Mouse (Mus musculus): ENCODE measurements around the gene Col4a6. TPM values are rescaled to one million over a fixed set of nuclear protein-coding genes. Genes with fewer than 3 reads are reported as not detected.

Col4a6 gene
- polyA plus RNA-seq, 1 experiment from 2014 or later = 3.0 TPM

- peak; percentile 77 for DNase-seq
- Histone ChIP-seq H3K9me3 (ENCODE audit: control insufficient read depth, low read length) (no peaks in the 10 kb centered on the region), H3K4me1 (ENCODE audit: control insufficient read depth, insufficient read depth, low read length) (no peaks in the 10 kb centered on the region)
Measured at GRCm38 (mm10) chrX:141212802-141213201, 261.1 kb downstream of the Col4a6 start.

GRCm38 (mm10) chrX:141198993-141199392 is 274.9 kb downstream of the Col4a6 start:
- no peak for ATAC-seq (ENCODE audit: low FRiP score, low TSS enrichment)
- no peak for DNase-seq
- H3K4me2 ChIP-seq (ENCODE audit: low read length) = no peak overlapping the region
- peaks cover 17% of the 10 kb centered on the region for H3K27me3 ChIP-seq (ENCODE audit: control insufficient read depth, insufficient read depth, low read length)
- H3K9ac ChIP-seq (replicated peaks; ENCODE audit: low read length) = no peak overlapping the region
- no peak overlapping the region for H3K4me3 ChIP-seq (replicated peaks; ENCODE audit: low read depth, low read length)
- no peaks in the 10 kb centered on the region for H3K36me3 ChIP-seq (ENCODE audit: control insufficient read depth, insufficient read depth, low read length)
- H3K4me1 ChIP-seq (ENCODE audit: control insufficient read depth, insufficient read depth, low read length) = no peaks in the 10 kb centered on the region
- H3K27ac ChIP-seq (replicated peaks; ENCODE audit: low read depth, low read length) = no peak overlapping the region
- 79% methylated on average over 3 of the region's 3 CpGs for WGBS
- no peaks in the 10 kb centered on the region for H3K9me3 ChIP-seq (ENCODE audit: control insufficient read depth, low read length)

More at GRCm38 (mm10) chrX:141212802-141213201, 261.1 kb downstream of the Col4a6 start:
- whole genome bisulfite sequencing = 39% methylated on average over 5 of the region's 5 CpGs
- H3K27ac ChIP-seq (replicated peaks; ENCODE audit: low read depth, low read length) = no peak overlapping the region
- peaks cover 1% of the 10 kb centered on the region for H3K27me3 ChIP-seq (ENCODE audit: control insufficient read depth, insufficient read depth, low read length)
- no peak overlapping the region for H3K4me2 ChIP-seq (ENCODE audit: low read length)
- H3K36me3 ChIP-seq (ENCODE audit: control insufficient read depth, insufficient read depth, low read length) = no peaks in the 10 kb centered on the region
- no peak overlapping the region for H3K9ac ChIP-seq (replicated peaks; ENCODE audit: low read length)
- peak; percentile 40; the same call in 1 of the 2 replicates for ATAC-seq (ENCODE audit: low FRiP score, low TSS enrichment)
- H3K4me3 ChIP-seq (replicated peaks; ENCODE audit: low read depth, low read length) = no peak overlapping the region

DNA sequence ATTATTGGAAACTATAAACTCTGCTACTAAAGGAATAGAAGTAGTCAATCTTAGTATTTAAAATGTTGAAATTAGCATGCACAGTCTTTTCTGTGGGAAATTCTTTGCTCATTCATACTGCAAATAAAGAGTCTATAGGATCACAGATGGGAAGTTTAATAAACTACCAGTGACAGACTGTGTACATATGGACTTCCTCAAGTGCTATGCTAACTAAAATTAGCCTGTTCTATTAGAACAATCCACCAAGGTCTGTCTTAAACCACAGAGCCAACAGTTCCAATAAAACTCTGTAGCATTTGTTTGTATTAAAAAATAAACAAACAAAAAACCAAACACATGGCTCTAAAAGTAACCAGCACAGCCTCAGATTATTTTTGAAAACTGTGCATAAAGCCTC is 278.8 kb downstream of the Col4a6 start:
- H3K9ac ChIP-seq (replicated peaks; ENCODE audit: low read length) = no peak overlapping the region
- no peak overlapping the region for H3K4me3 ChIP-seq (replicated peaks; ENCODE audit: low read depth, low read length)
- ATAC-seq (ENCODE audit: low FRiP score, low TSS enrichment) (no peak), DNase-seq (no peak)
- peaks cover 27% of the 10 kb centered on the region for H3K27me3 ChIP-seq (ENCODE audit: control insufficient read depth, insufficient read depth, low read length)
- H3K4me2 ChIP-seq (ENCODE audit: low read length) = no peak overlapping the region
- no peaks in the 10 kb centered on the region for H3K36me3 ChIP-seq (ENCODE audit: control insufficient read depth, insufficient read depth, low read length)
- no peaks in the 10 kb centered on the region for H3K9me3 ChIP-seq (ENCODE audit: control insufficient read depth, low read length)
- no peaks in the 10 kb centered on the region for H3K4me1 ChIP-seq (ENCODE audit: control insufficient read depth, insufficient read depth, low read length)
- no peak overlapping the region for H3K27ac ChIP-seq (replicated peaks; ENCODE audit: low read depth, low read length)

GRCm38 (mm10) chrX:141175353-141175752 is 298.5 kb downstream of the Col4a6 start:
- WGBS = 39% methylated on average over 7 of the region's 7 CpGs

DNA sequence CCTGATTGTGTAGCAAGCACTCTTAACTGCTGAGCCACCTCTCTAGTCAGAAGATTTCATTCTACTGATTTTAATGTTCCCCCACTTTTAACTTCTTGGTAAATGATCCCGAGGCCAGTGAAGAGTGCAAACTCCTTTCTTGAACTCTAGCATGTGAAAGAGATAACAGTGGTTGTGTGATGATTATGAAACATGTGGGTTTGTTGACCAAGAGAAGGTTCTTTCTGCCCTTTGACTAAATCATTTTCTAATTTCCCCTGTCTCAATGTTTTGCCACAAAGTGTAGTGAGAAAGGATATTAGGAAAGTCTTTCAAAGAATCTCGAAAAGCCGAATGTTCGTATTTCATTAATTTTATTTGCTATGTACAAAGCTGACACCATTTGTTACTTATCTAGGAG is 308.8 kb downstream of the Col4a6 start:
- Histone ChIP-seq H3K27me3 (ENCODE audit: control insufficient read depth, insufficient read depth, low read length) (no peaks in the 10 kb centered on the region; the same call in 1 of the 2 replicates), H3K36me3 (ENCODE audit: control insufficient read depth, insufficient read depth, low read length) (no peaks in the 10 kb centered on the region), H3K9ac (replicated peaks; ENCODE audit: low read length) (no peak overlapping the region), H3K9me3 (ENCODE audit: control insufficient read depth, low read length) (no peaks in the 10 kb centered on the region), H3K4me2 (ENCODE audit: low read length) (no peak overlapping the region), H3K4me1 (ENCODE audit: control insufficient read depth, insufficient read depth, low read length) (no peaks in the 10 kb centered on the region), H3K27ac (replicated peaks; ENCODE audit: low read depth, low read length) (no peak overlapping the region), H3K4me3 (replicated peaks; ENCODE audit: low read depth, low read length) (no peak overlapping the region)
- DNase-seq = no peak
- ATAC-seq (ENCODE audit: low FRiP score, low TSS enrichment) = no peak
- 92% methylated on average over 4 of the region's 4 CpGs for WGBS

More at GRCm38 (mm10) chrX:141175353-141175752, 298.5 kb downstream of the Col4a6 start:
- no peak overlapping the region for H3K9ac ChIP-seq (replicated peaks; ENCODE audit: low read length)
- no peaks in the 10 kb centered on the region for H3K36me3 ChIP-seq (ENCODE audit: control insufficient read depth, insufficient read depth, low read length)
- no peak overlapping the region for H3K4me2 ChIP-seq (ENCODE audit: low read length)
- H3K4me3 ChIP-seq (replicated peaks; ENCODE audit: low read depth, low read length) = no peak overlapping the region
- ATAC-seq (ENCODE audit: low FRiP score, low TSS enrichment) (no peak), DNase-seq (peak; percentile 80)
- H3K27me3 ChIP-seq (ENCODE audit: control insufficient read depth, insufficient read depth, low read length) = no peaks in the 10 kb centered on the region
- H3K27ac ChIP-seq (replicated peaks; ENCODE audit: low read depth, low read length) = no peak overlapping the region
- no peaks in the 10 kb centered on the region for H3K4me1 ChIP-seq (ENCODE audit: control insufficient read depth, insufficient read depth, low read length)
- H3K9me3 ChIP-seq (ENCODE audit: control insufficient read depth, low read length) = no peaks in the 10 kb centered on the region

DNA sequence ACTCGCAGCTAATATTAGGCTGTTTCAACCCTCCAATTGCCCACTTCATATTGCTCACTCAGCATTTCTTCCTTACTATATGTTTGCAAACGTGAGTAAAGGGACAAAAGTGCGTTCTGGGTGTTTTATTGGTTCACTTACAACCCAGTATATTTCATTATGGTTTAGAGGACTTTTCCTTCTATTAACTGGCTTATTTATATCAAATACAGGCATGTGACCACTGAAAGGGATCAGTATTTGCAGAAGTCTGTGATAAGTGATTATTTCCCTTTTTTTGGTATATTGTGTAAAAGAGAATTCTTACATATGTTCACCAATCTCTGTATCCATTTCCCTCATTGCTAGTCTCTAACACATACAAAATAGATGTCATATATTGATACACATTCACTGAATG is 313.5 kb downstream of the Col4a6 start:
- no peaks in the 10 kb centered on the region for H3K27me3 ChIP-seq (ENCODE audit: control insufficient read depth, insufficient read depth, low read length)
- no peak overlapping the region for H3K9ac ChIP-seq (replicated peaks; ENCODE audit: low read length)
- H3K4me2 ChIP-seq (ENCODE audit: low read length) = no peak overlapping the region
- no peak overlapping the region for H3K4me3 ChIP-seq (replicated peaks; ENCODE audit: low read depth, low read length)
- 81% methylated on average over 3 of the region's 3 CpGs for WGBS
- no peak for ATAC-seq (ENCODE audit: low FRiP score, low TSS enrichment)
- no peaks in the 10 kb centered on the region for H3K9me3 ChIP-seq (ENCODE audit: control insufficient read depth, low read length)
- no peak overlapping the region for H3K27ac ChIP-seq (replicated peaks; ENCODE audit: low read depth, low read length)
- DNase-seq = no peak
- no peaks in the 10 kb centered on the region for H3K36me3 ChIP-seq (ENCODE audit: control insufficient read depth, insufficient read depth, low read length)
- H3K4me1 ChIP-seq (ENCODE audit: control insufficient read depth, insufficient read depth, low read length) = no peaks in the 10 kb centered on the region

DNA sequence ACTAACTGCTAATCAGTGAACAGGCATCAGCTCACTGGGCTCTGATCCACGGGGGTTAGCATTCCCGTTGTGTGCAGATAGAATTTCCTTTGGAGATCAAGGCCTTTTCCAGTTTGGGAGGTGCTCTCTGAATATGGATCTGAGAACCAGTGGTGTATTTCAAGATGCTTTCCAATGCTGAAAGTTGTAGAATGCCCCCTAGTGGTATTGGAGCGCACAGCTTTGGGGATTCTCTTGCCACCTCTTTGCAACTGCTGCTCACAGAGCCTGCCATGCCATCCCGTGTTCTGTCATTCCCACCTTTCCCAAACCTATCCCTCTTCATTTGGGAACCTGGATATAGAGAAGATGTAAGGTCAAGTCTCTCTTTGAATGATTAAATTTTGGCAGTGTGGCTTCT is 315.7 kb downstream of the Col4a6 start:
- Histone ChIP-seq H3K9me3 (ENCODE audit: control insufficient read depth, low read length) (no peaks in the 10 kb centered on the region), H3K36me3 (ENCODE audit: control insufficient read depth, insufficient read depth, low read length) (no peaks in the 10 kb centered on the region), H3K4me2 (ENCODE audit: low read length) (no peak overlapping the region), H3K4me1 (ENCODE audit: control insufficient read depth, insufficient read depth, low read length) (no peaks in the 10 kb centered on the region), H3K27ac (replicated peaks; ENCODE audit: low read depth, low read length) (no peak overlapping the region), H3K4me3 (replicated peaks; ENCODE audit: low read depth, low read length) (no peak overlapping the region), H3K27me3 (ENCODE audit: control insufficient read depth, insufficient read depth, low read length) (no peaks in the 10 kb centered on the region), H3K9ac (replicated peaks; ENCODE audit: low read length) (no peak overlapping the region)
- no peak for ATAC-seq (ENCODE audit: low FRiP score, low TSS enrichment)
- DNase-seq = peak; percentile 50
- WGBS = 44% methylated on average over 4 of the region's 4 CpGs

DNA sequence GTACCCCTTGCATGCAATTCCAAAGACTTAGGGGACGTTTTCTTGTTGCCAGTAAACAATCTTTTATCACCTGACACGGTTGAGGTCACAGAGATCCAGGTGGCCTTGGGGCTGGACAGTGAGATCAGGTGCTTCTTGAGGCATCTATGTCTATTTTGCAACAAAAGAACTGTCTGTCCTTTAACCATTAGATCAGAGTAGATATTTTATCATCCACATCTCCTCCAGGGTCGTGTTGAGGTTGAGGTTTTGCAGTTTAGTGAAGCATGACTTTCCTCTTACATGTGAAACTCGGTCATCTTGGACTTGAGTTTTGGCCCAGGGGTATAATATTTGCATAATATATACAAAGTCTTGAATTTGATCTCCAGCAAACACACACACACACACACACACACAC is 316.2 kb downstream of the Col4a6 start:
- Histone ChIP-seq H3K9ac (replicated peaks; ENCODE audit: low read length) (no peak overlapping the region), H3K4me3 (replicated peaks; ENCODE audit: low read depth, low read length) (no peak overlapping the region), H3K36me3 (ENCODE audit: control insufficient read depth, insufficient read depth, low read length) (no peaks in the 10 kb centered on the region), H3K9me3 (ENCODE audit: control insufficient read depth, low read length) (no peaks in the 10 kb centered on the region), H3K4me1 (ENCODE audit: control insufficient read depth, insufficient read depth, low read length) (no peaks in the 10 kb centered on the region), H3K27ac (replicated peaks; ENCODE audit: low read depth, low read length) (no peak overlapping the region), H3K4me2 (ENCODE audit: low read length) (no peak overlapping the region), H3K27me3 (ENCODE audit: control insufficient read depth, insufficient read depth, low read length) (no peaks in the 10 kb centered on the region)
- ATAC-seq (ENCODE audit: low FRiP score, low TSS enrichment) (no peak), DNase-seq (no peak)
- WGBS = 59% methylated on average over 4 of the region's 4 CpGs

DNA sequence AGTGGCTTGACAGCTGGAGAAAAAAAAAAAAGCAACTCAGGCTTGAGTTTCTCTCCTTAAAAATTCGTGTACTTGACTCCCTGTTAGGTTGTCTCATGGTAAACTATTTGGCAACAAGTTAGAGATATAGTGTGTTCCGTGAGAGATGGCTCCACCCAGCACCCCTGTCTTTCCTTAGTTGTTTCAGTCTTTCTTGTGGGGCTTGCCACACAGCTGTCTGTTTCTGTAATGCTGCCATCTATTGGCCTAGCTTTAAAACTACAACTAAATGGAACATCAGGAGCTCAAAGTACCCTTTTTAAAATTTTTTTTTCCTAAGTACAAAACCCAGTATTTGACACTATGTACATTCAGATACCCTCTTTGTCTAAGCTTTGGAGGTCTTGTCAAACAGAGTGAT is 317.2 kb downstream of the Col4a6 start:
- Histone ChIP-seq H3K4me2 (ENCODE audit: low read length) (no peak overlapping the region), H3K4me3 (replicated peaks; ENCODE audit: low read depth, low read length) (no peak overlapping the region), H3K27me3 (ENCODE audit: control insufficient read depth, insufficient read depth, low read length) (no peaks in the 10 kb centered on the region), H3K9ac (replicated peaks; ENCODE audit: low read length) (no peak overlapping the region), H3K9me3 (ENCODE audit: control insufficient read depth, low read length) (no peaks in the 10 kb centered on the region), H3K4me1 (ENCODE audit: control insufficient read depth, insufficient read depth, low read length) (no peaks in the 10 kb centered on the region), H3K27ac (replicated peaks; ENCODE audit: low read depth, low read length) (no peak overlapping the region), H3K36me3 (ENCODE audit: control insufficient read depth, insufficient read depth, low read length) (no peaks in the 10 kb centered on the region)
- 8% methylated on average over 2 of the region's 2 CpGs for WGBS
- no peak for ATAC-seq (ENCODE audit: low FRiP score, low TSS enrichment)
- DNase-seq = peak; percentile 52

All from midbrain, embryonic 14.5 days (tissue).